Mouse (Mus musculus) heart, postnatal 25 days (tissue): ENCODE data around the gene H2-Eb1. TPM values are rescaled to one million over a fixed set of nuclear protein-coding genes. Genes with fewer than 3 reads are reported as not detected.

Experiments used
- DNase-seq: peaks from one replicate; pipeline ENCODE4 v3.0.0; 2022; ENCODE audit warnings: low spot score
- intact Hi-C: fragments of 180-260 bp; cut with DNase I; formaldehyde crosslinking; loops from one replicate; pipeline ENCODE4 v1.15.1; 2025
- total RNA-seq, 2 experiments: library from RNA; stranded (reverse); gene quantifications; 2 replicates each; pipeline ENCODE4 v1.2.3; 2021

The H2-Eb1 gene
- total RNA-seq, 2 experiments from 2014 or later, result 13.4 to 14.8 TPM

DNA sequence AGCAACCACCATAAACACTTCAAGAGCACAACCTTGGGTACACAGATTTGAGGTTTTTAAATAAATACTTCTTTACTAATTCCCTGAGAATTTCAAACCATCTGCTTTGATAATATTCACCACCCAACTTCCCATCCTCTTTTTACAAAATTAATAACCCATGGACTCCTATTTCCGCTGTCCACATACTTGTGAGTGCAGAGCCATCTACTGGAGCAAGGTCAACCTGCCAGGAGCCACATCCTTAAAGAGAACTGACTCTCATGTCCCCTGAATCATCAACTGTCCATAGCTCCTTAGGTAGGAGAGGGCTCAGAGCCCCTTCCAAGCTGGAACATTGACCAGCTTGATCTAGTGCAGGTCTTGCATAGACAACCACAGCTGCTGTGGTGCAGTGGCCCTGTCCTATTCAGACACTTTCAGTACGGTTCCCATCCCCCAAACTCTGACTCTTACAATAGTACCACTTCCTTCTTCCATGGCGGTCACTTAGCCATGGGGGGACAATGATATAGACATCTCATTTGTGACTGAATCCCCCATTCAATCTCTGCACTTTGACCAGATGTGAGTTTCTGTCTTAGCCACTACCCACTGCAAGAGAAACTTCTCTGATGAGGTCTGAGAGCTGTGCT is 58.1 kb downstream of the H2-Eb1 start:
- intact Hi-C loops, result no loop called here
- DNase-seq, result no peak

DNA sequence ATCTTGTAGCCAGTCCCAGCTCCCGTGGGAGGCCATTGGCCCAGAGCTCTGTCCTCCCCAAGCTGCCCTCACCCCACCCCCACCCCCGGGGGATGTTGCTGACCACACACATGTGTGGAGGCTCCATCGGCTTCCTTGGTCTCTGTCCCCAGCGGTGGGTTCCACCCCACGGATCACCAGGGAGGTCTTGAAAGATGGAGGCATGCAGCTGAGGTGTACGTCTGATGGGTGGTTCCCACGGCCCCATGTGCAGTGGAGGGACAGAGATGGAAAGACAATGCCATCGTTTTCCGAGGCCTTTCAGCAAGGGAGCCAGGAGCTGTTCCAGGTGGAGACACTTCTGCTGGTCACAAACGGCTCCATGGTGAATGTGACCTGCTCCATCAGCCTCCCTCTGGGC is 59.4 kb downstream of the H2-Eb1 start:
- DNase-seq, result no peak
- intact Hi-C loops, result no loop called here

Other genes starting within 250 kb of the H2-Eb1 start
- not detected for gene H2-Oa, start 213.5 kb upstream of the H2-Eb1 start, total RNA-seq
- 1 to 10 TPM; 3.7 to 4.5 TPM for gene H2-DMa, start 186.3 kb upstream of the H2-Eb1 start, total RNA-seq
- 10 to 100 TPM; 72.9 to 75.8 TPM for gene Brd2, start 183.2 kb upstream of the H2-Eb1 start, total RNA-seq
- gene H2-DMb2, start 162.6 kb upstream of the H2-Eb1 start, total RNA-seq, result 1 to 10 TPM in 1 of 2 experiments, under 1 TPM in 1; 0.91 to 1.6 TPM
- gene H2-DMb1, start 152.8 kb upstream of the H2-Eb1 start, total RNA-seq, result 1 to 10 TPM; 1.1 to 1.3 TPM
- 1 to 10 TPM; 3.9 to 5.5 TPM for gene Tap1, start 118.3 kb upstream of the H2-Eb1 start, total RNA-seq
- 1 to 10 TPM; 5.4 to 8.5 TPM for gene Psmb9, start 118.1 kb upstream of the H2-Eb1 start, total RNA-seq
- gene Psmb8, start 108.1 kb upstream of the H2-Eb1 start, total RNA-seq, result 10 to 100 TPM in 1 of 2 experiments, 1 to 10 TPM in 1; 9.7 to 11.8 TPM
- 10 to 100 TPM; 21.2 to 22.0 TPM for gene Tap2, start 102.3 kb upstream of the H2-Eb1 start, total RNA-seq
- 1 to 10 TPM in 1 of 2 experiments, under 1 TPM in 1; 0.70 to 1.5 TPM for gene H2-Ob, start 67.0 kb upstream of the H2-Eb1 start, total RNA-seq
- gene H2-Ab1, start 48.2 kb upstream of the H2-Eb1 start, total RNA-seq, result 10 to 100 TPM in 1 of 2 experiments, 1 to 10 TPM in 1; 9.2 to 12.6 TPM
- gene H2-Aa, start 18.0 kb upstream of the H2-Eb1 start, total RNA-seq, result 10 to 100 TPM; 13.9 to 14.3 TPM
- gene H2-Eb2, start 19.8 kb downstream of the H2-Eb1 start, total RNA-seq, result not detected
- under 1 TPM; 0.34 to 0.48 TPM for gene Btnl2, start 49.0 kb downstream of the H2-Eb1 start, total RNA-seq
- not detected for gene Btnl1, start 71.3 kb downstream of the H2-Eb1 start, total RNA-seq
- under 1 TPM in 1 of 2 experiments, not detected in 1; 0.34 TPM for gene BC051142, start 93.0 kb downstream of the H2-Eb1 start, total RNA-seq
- gene Btnl4, start 171.5 kb downstream of the H2-Eb1 start, total RNA-seq, result not detected
- not detected for gene Btnl6, start 211.5 kb downstream of the H2-Eb1 start, total RNA-seq